Mouse (Mus musculus) embryonic facial prominence, embryonic 11.5 days (tissue): Measurements from ENCODE around the gene Tulp4. TPM values are rescaled to one million over a fixed set of nuclear protein-coding genes. Genes with fewer than 3 reads are reported as not detected.

Experiments
- ATAC-seq: fragments of 200-750 bp; cut with Nextera tagmentation; replicated peaks from 2 replicates; pipeline ENCODE4 v1.8.0; 2017; ENCODE audit warnings: low read depth; ENCODE audit not compliant: insufficient number of reproducible peaks, low FRiP score, low TSS enrichment
- DNase-seq: peaks from one replicate; pipeline ENCODE4 v3.0.0-alpha.2; 2015; ENCODE audit warnings: low spot score
- H3K27ac ChIP-seq: fragments of 300-500 bp; sonication (generic); replicated peaks from 2 replicates; pipeline ENCODE4 v1.5.1; 2014; ENCODE audit warnings: mild to moderate bottlenecking, low read depth, low read length, control low read depth
- H3K27me3 ChIP-seq: fragments of 300-500 bp; sonication (generic); 2 replicates; pipeline ENCODE4 v1.6.1; 2014; ENCODE audit warnings: mild to moderate bottlenecking, low read length, moderate library complexity, mixed read lengths; ENCODE audit not compliant: control insufficient read depth, insufficient read depth
- H3K36me3 ChIP-seq: fragments of 300-500 bp; sonication (generic); replicated peaks from 2 replicates; pipeline ENCODE4 v1.6.1; 2014; ENCODE audit warnings: low read depth, mild to moderate bottlenecking, low read length, moderate library complexity, mixed read lengths; ENCODE audit not compliant: control insufficient read depth, insufficient read depth
- H3K4me1 ChIP-seq: fragments of 300-500 bp; sonication (generic); 2 replicates; pipeline ENCODE4 v1.6.1; 2014; ENCODE audit warnings: low read length, mixed read lengths; ENCODE audit not compliant: control insufficient read depth, insufficient read depth
- H3K4me2 ChIP-seq: fragments of 300-500 bp; sonication (generic); 2 replicates; pipeline ENCODE4 v1.6.1; 2014; ENCODE audit warnings: low read depth, mild to moderate bottlenecking, control low read depth, low read length, moderate library complexity
- H3K4me3 ChIP-seq: fragments of 300-500 bp; sonication (generic); 2 replicates; pipeline ENCODE4 v1.5.1; 2014; ENCODE audit warnings: low read depth, low read length, control low read depth
- H3K9ac ChIP-seq: fragments of 300-500 bp; sonication (generic); replicated peaks from 2 replicates; pipeline ENCODE4 v1.6.1; 2014; ENCODE audit warnings: mild to moderate bottlenecking, control low read depth, low read length
- H3K9me3 ChIP-seq: fragments of 300-500 bp; sonication (generic); replicated peaks from 2 replicates; pipeline ENCODE4 v1.6.1; 2016; ENCODE audit warnings: mild to moderate bottlenecking, low read length, inconsistent platforms, mixed read lengths; ENCODE audit not compliant: control insufficient read depth
- WGBS: fragments of 180-500 bp; shearing (Covaris S2); extraction: QIAGEN DNeasy Blood & Tissue Kit; methylation state at CpG from one replicate; pipeline ENCODE4 v1.1.7; 2014; 5-methylcytosine and 5-hydroxymethylcytosine counted together
- polyA plus RNA-seq: library from polyadenylated mRNA; unstranded; fragments of >200 nt; fragmentation: Nextera tagmentation; extraction: Ambion mirVana; gene quantifications from 2 replicates; pipeline ENCODE4 v1.2.1, GENCODE M21; 2014

Gene Tulp4
- polyA plus RNA-seq, 1 experiment from 2014 or later: 86.2 TPM

DNA sequence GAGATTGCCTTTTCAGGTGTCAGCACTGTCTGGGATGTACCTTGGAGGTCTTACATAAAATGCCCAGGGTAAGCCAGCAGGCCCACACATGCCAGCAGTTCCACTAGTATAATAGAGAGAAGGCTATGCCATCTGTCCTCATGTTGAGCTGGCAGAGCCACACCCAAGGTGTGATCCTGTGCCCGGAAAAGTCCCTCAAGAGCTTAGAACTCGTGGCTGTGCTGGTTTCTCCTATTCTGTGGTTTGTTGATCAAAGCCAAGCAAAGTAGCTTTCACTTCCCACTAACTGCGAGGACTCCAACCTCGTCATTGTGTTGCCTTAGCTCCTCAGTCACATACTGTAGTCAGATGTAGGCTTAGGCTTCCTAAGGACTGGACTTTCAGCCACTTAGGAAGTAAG lies 48.1 kb downstream of the Tulp4 start:
- no peak for DNase-seq

DNA sequence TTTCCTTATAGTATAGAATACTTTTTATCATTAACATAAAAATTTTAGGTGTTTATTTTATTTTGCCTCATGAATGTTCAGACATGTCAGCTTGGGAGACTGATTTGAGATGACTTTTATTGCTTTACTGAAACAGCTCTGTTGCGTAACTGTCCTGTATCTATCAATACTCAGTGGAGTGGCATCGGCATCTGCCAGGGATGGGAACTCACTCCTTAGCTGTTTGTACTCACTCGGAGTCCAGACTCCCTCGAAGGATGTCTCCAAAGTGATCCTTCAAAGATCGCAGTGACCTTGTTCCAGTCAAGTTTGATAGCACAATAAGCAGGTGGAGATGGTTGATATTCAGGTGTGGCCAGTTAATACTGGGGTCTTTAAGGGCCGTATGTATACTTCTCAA lies 54.3 kb downstream of the Tulp4 start:
- Histone ChIP-seq H3K9me3 (no peaks in the 10 kb centered on the region), H3K36me3 (no peaks in the 10 kb centered on the region), H3K27ac (no peak overlapping the region), H3K4me3 (no peak overlapping the region), H3K4me1 (no peaks in the 10 kb centered on the region), H3K9ac (no peak overlapping the region), H3K27me3 (no peaks in the 10 kb centered on the region), H3K4me2 (no peak overlapping the region)
- ATAC-seq (no peak), DNase-seq (no peak)
- 91% methylated on average over 6 of the region's 6 CpGs for WGBS

More for the DNA sequence above, 48.1 kb downstream of the Tulp4 start:
- ATAC-seq: no peak
- Histone ChIP-seq H3K9me3 (no peaks in the 10 kb centered on the region), H3K4me2 (no peak overlapping the region), H3K27me3 (no peaks in the 10 kb centered on the region), H3K9ac (no peak overlapping the region), H3K4me3 (no peak overlapping the region), H3K27ac (no peak overlapping the region), H3K4me1 (no peaks in the 10 kb centered on the region), H3K36me3 (no peaks in the 10 kb centered on the region)
- 87% methylated on average over 4 of the region's 4 CpGs for WGBS

DNA sequence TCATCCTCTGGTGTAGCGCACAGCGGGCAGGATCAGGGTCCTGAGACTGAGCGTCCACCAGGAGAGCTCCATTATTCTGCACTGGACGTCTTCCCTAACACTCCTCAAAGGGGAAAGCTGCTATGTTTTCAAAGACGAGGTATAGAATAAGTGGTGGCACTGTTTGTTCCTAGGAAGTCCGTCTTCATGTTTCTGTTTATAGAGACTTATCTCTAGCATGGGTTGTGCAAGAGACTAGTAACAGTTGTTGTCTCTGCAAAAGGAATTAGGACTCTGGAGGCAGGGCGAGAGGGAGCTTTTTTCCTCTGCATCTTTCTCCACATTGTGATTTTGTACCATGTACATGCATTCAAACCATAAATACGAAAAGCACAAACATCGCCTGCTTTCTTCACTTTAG lies 55.7 kb downstream of the Tulp4 start:
- H3K9me3 ChIP-seq: no peaks in the 10 kb centered on the region
- H3K4me1 ChIP-seq: no peaks in the 10 kb centered on the region
- DNase-seq (no peak), ATAC-seq (no peak)
- no peaks in the 10 kb centered on the region for H3K27me3 ChIP-seq
- H3K4me3 ChIP-seq: no peak overlapping the region
- no peak overlapping the region for H3K4me2 ChIP-seq
- H3K9ac ChIP-seq: no peak overlapping the region
- 83% methylated on average over 9 of the region's 9 CpGs for WGBS
- no peak overlapping the region for H3K27ac ChIP-seq
- no peaks in the 10 kb centered on the region for H3K36me3 ChIP-seq

DNA sequence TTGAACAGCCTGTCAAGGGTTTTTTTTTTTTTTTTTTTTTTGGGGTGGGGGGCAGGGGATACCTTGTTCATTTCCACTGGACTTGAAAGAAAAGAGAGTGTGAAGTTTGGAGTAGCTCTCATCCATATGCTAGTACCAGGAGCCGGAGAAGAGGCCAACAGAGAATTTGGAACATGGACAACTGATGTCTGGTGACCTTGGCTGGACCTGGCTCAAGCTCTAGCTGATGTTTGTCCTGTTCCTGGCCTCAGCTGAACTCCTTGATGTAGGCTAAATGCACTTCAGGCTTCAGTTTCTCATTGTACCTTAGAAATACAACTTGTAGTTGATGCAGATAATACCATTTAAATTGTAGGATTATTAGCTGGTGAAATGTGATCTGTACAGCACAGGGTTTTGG lies 56.5 kb downstream of the Tulp4 start:
- 84% methylated on average over 1 of the region's 1 CpGs for WGBS
- ATAC-seq (no peak), DNase-seq (no peak)

DNA sequence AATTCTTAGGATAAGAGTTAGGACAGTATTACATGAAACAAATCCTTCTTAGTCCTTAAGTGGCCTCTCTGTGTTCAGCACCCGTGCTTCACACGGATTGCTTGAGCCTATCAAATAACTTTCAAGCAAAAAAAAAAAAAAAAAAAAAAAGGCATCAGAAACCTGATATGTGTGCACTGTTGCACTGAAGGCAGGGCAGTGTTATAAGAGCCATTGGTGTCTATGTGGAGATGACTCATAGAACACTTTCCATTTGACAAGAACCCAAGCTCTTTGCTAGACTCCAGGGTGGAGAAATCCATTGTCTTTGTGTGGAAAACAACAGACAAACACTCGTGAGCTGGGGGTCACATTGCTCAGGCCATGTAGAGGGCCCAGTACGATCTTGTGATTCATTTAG lies 58.7 kb downstream of the Tulp4 start:
- no peaks in the 10 kb centered on the region for H3K27me3 ChIP-seq
- H3K27ac ChIP-seq: no peak overlapping the region
- no peak overlapping the region for H3K9ac ChIP-seq
- no peak overlapping the region for H3K4me2 ChIP-seq
- no peaks in the 10 kb centered on the region for H3K4me1 ChIP-seq
- H3K9me3 ChIP-seq: no peaks in the 10 kb centered on the region
- WGBS: 48% methylated on average over 4 of the region's 4 CpGs
- no peaks in the 10 kb centered on the region for H3K36me3 ChIP-seq
- no peak for DNase-seq
- no peak for ATAC-seq
- no peak overlapping the region for H3K4me3 ChIP-seq

More for the DNA sequence above, 56.5 kb downstream of the Tulp4 start:
- H3K27me3 ChIP-seq: no peaks in the 10 kb centered on the region
- no peaks in the 10 kb centered on the region for H3K9me3 ChIP-seq
- H3K36me3 ChIP-seq: no peaks in the 10 kb centered on the region
- no peaks in the 10 kb centered on the region for H3K4me1 ChIP-seq
- no peak overlapping the region for H3K9ac ChIP-seq
- no peak overlapping the region for H3K27ac ChIP-seq
- H3K4me3 ChIP-seq: no peak overlapping the region
- H3K4me2 ChIP-seq: no peak overlapping the region

DNA sequence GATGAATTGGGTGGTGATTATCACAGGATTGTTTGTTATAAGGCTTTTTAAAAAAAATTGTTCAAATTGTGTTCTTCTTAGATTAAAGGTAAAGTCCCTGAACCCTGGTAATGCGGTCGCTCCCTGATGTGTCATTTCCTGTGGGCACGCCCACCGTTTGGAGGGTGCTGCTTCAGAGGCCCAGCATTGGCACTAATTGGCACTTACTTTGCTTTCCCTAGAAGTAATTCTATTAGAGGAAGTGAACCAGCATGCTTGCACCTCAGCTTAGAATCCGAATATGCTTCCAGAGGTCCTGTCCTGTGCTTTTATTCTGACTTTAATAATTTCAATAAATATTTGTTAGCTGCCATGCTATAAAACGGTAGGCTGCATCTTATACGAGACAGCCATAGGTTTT lies 66.2 kb downstream of the Tulp4 start:
- no peak for ATAC-seq
- H3K27me3 ChIP-seq: no peaks in the 10 kb centered on the region
- no peaks in the 10 kb centered on the region for H3K36me3 ChIP-seq
- 83% methylated on average over 7 of the region's 7 CpGs for WGBS
- H3K4me3 ChIP-seq: no peak overlapping the region
- no peaks in the 10 kb centered on the region for H3K4me1 ChIP-seq
- no peak overlapping the region for H3K27ac ChIP-seq
- H3K4me2 ChIP-seq: no peak overlapping the region
- H3K9me3 ChIP-seq: no peaks in the 10 kb centered on the region
- H3K9ac ChIP-seq: no peak overlapping the region
- DNase-seq: no peak

DNA sequence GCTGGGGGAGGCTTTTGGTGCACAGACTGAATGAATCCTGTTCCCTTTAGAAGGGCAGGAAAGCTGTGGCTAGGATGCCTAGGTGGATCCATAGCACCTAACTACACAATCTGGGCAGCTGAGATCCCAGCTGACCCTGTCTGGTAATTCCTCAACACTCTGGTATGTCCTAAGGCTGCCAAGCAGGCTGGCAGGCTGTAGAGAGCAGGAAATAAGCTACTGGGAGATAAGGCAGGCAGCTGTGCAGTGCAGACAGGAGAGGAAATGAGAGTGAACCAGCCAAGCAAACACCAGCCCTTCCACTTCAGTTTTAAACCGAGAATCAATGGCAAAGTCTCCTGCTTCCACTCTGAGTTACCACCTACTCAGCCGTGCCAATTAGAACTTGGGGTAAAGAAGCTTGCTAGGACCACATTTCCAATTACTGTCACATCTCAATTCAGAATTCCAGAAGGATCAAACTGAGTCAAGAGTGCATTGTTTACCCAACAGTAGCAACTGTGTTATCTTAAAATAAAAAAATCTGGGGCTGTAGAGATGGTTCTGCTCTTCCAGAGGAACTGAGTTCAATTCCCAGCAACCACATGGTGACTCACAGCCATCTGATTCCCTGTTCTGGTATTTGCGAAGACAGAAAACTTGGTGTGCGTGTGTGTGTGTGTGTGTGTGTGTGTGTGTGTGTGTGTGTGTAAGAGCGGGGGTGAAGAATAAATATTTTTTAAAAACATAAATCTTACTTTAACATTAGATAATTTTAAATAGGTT lies 66.9 kb downstream of the Tulp4 start:
- Histone ChIP-seq H3K4me1 (no peaks in the 10 kb centered on the region), H3K9me3 (no peaks in the 10 kb centered on the region), H3K27me3 (no peaks in the 10 kb centered on the region), H3K27ac (no peak overlapping the region), H3K4me2 (no peak overlapping the region), H3K36me3 (no peaks in the 10 kb centered on the region), H3K9ac (no peak overlapping the region), H3K4me3 (no peak overlapping the region)
- DNase-seq (no peak), ATAC-seq (no peak)
- 70% methylated on average over 5 of the region's 5 CpGs for WGBS

DNA sequence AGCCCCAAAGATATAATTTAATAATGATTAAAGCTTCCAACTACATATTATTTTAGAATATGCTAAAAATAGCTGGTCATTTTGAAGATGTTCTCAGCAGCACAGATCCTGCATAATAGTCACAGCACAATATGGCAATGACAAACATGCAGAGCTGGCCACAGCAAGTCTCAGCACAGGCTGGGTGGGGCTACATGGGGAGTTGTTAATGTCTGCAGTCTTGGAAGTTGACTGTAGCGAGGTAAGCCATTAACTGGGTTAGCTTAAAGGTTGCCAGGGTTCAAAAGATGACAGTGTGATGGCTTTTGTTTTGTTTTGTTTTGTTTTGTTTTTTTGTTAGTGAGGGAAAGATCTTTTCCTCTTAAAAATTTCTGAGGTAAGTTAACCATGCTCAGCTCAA lies 68.3 kb downstream of the Tulp4 start:
- no peaks in the 10 kb centered on the region for H3K4me1 ChIP-seq
- H3K9ac ChIP-seq: no peak overlapping the region
- no peaks in the 10 kb centered on the region for H3K27me3 ChIP-seq
- H3K4me3 ChIP-seq: no peak overlapping the region
- no peak overlapping the region for H3K4me2 ChIP-seq
- no peaks in the 10 kb centered on the region for H3K36me3 ChIP-seq
- WGBS: 70% methylated on average over 1 of the region's 1 CpGs
- ATAC-seq (no peak), DNase-seq (no peak)
- H3K27ac ChIP-seq: no peak overlapping the region
- no peaks in the 10 kb centered on the region for H3K9me3 ChIP-seq
